Mouse (Mus musculus): Measurements from ENCODE around the gene Rps3. TPM values are rescaled to one million over a fixed set of nuclear protein-coding genes. Genes with fewer than 3 reads are reported as not detected.
A peak's percentile ranks its signal among the peaks of the same experiment; 100 is the strongest.
"Not testable (repeated sequence)": the region's sequence is repeated elsewhere in the genome, so short reads cannot be mapped to it uniquely, and the experiment has no call there.

Gene Rps3
- polyA plus RNA-seq, 1 experiment from 2014 or later: 862 TPM

DNA sequence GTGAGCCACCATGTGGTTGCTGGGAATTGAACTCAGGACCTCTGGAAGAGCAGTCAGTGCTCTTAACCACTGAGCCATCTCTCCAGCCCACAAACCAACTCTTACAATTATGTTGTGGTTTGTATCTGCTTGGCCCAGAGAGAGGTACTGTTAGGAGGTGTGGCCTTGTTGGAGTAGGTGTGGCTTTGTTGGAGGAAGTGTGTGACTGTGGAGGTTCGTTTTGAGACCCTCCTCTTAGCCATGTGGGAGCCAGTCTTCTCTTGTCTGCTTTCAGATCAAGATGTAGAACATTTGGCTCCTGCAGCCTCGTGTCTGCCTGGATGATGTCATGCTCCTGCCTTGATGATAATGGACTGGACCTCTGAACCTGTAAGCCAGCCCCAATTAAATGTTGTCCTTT lies 24.6 kb upstream of the Rps3 start:
- not testable (repeated sequence) for H3K4me1 ChIP-seq; H3K4me3 ChIP-seq; H3K36me3 ChIP-seq; H3K4me2 ChIP-seq; H3K9ac ChIP-seq; H3K27ac ChIP-seq; ATAC-seq (ENCODE audit: insufficient number of reproducible peaks, insufficient read depth, low FRiP score, low TSS enrichment, low read depth); H3K9me3 ChIP-seq; H3K27me3 ChIP-seq
- 30% methylated on average over 2 of the region's 2 CpGs for WGBS

DNA sequence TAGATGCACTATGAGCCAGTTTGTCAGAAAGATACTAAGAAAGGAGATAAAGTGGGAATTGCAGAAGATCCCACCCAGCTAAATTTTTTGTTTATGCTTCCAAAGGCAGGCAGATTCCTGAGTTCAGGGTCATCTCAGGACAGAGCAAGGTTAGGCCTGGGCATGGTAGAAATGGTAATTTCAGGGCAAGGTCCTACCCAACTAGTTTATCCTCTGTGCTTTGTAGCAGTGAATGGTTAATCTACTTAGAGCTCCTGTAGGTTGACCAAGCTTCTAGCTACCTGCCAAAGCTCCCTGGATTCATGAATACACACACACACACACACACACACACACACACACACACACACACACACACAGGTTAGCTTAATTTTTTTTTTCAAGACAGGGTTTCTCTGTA lies 21.0 kb upstream of the Rps3 start:
- no peaks in the 10 kb centered on the region for H3K4me1 ChIP-seq
- H3K4me2 ChIP-seq: no peak overlapping the region
- no peaks in the 10 kb centered on the region for H3K9me3 ChIP-seq
- ATAC-seq (ENCODE audit: insufficient number of reproducible peaks, insufficient read depth, low FRiP score, low TSS enrichment, low read depth): no peak
- no peak overlapping the region for H3K27ac ChIP-seq
- no peaks in the 10 kb centered on the region for H3K36me3 ChIP-seq
- H3K27me3 ChIP-seq: no peaks in the 10 kb centered on the region; the same call in 1 of the 2 replicates
- H3K9ac ChIP-seq: no peak overlapping the region
- no peak overlapping the region for H3K4me3 ChIP-seq

DNA sequence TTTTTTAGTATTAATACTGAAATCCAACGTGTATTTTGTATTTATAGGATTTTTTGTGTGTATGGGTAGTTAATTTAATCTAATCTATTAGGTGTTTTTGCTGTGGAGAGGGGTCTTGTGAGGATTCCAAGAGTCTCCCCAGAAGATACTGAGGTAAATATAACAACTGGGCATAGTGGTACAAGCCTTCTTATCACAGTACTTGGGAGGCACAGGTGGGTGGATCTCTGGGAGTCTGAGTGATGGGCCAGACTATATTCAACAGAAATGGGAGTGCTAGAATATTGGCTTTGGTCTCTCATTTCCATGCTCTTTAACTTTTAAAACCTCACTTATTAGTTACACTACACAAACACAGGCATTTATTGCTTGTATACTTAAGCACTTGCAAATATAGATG lies 17.6 kb upstream of the Rps3 start:
- no peak for ATAC-seq (ENCODE audit: insufficient number of reproducible peaks, insufficient read depth, low FRiP score, low TSS enrichment, low read depth)
- Histone ChIP-seq H3K36me3 (no peaks in the 10 kb centered on the region), H3K4me2 (no peak overlapping the region), H3K9me3 (no peaks in the 10 kb centered on the region), H3K4me1 (no peaks in the 10 kb centered on the region), H3K4me3 (no peak overlapping the region), H3K9ac (no peak overlapping the region), H3K27me3 (no peaks in the 10 kb centered on the region), H3K27ac (no peak overlapping the region)
- 42% methylated on average over 1 of the region's 1 CpGs for whole genome bisulfite sequencing

DNA sequence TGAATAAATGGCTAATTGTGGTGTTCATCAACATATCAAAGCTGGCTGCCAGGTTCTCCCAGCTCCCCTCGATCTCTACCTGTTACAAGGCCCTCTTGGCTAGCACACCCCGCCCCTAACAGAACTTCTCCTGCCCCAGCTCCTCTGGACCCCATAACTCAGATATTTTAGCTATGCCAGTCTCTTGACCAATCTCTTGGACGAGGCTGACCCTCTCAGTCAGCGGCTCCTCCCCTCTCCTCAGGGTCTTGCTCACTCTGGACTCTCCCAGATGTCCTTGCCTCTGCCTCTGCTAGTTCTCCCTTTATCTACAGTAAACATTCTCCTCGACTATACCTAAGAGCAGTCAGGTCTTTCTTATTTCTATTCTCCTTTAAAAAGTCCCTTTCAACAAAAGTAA lies 17.1 kb upstream of the Rps3 start:
- no peak for ATAC-seq (ENCODE audit: insufficient number of reproducible peaks, insufficient read depth, low FRiP score, low TSS enrichment, low read depth)
- Histone ChIP-seq H3K4me2 (no peak overlapping the region), H3K27ac (no peak overlapping the region), H3K9me3 (no peaks in the 10 kb centered on the region), H3K4me3 (no peak overlapping the region), H3K27me3 (no peaks in the 10 kb centered on the region), H3K4me1 (no peaks in the 10 kb centered on the region), H3K9ac (no peak overlapping the region), H3K36me3 (no peaks in the 10 kb centered on the region)
- WGBS: 25% methylated on average over 5 of the region's 5 CpGs

DNA sequence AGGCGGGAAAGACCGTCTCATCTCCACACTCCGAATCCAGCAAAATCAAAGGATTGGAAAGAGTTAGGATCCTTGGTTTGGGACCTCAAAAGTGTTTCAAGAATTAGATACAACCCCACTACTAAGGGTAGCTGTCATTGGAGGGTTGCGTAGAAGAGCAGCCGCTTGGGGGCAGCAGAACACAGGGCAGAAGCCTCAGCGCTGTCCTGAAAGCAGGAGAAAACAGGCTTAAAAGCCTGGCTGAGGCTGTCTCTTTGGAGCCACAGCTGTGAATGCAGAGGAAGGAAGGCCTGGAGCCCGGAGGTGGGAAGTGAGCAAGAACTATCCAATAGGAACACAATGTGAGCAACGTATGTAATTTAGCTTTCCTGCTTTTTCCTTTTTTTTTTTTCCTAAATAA lies 16.7 kb upstream of the Rps3 start:
- Histone ChIP-seq H3K9me3 (no peaks in the 10 kb centered on the region), H3K27me3 (no peaks in the 10 kb centered on the region), H3K27ac (no peak overlapping the region), H3K4me3 (no peak overlapping the region), H3K4me1 (no peaks in the 10 kb centered on the region), H3K36me3 (no peaks in the 10 kb centered on the region), H3K9ac (no peak overlapping the region), H3K4me2 (no peak overlapping the region)
- no peak for ATAC-seq (ENCODE audit: insufficient number of reproducible peaks, insufficient read depth, low FRiP score, low TSS enrichment, low read depth)
- WGBS: 2% methylated on average over 8 of the region's 8 CpGs

DNA sequence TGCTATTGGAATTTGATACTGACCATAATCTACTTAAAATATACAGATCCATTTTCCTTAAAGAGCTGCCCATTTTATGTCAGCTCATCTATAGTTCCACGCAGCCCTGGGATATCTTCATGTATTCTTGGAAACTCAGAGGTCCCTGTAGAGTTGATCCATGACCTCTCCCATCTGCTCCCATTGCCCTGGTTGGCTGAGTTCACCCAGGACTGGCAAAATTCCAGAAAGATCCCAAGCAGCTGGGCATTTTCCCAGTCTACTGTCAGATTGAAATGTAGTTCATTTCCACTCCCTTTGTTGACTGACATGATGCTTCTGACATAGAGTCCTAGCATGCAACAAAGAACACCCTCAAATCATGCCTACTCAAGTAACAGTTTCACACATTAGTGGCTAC lies 15.6 kb upstream of the Rps3 start:
- Histone ChIP-seq H3K9me3 (no peaks in the 10 kb centered on the region), H3K36me3 (no peaks in the 10 kb centered on the region), H3K9ac (no peak overlapping the region), H3K4me3 (no peak overlapping the region), H3K27ac (no peak overlapping the region), H3K27me3 (no peaks in the 10 kb centered on the region), H3K4me2 (no peak overlapping the region), H3K4me1 (no peaks in the 10 kb centered on the region)
- no peak for ATAC-seq (ENCODE audit: insufficient number of reproducible peaks, insufficient read depth, low FRiP score, low TSS enrichment, low read depth)
- WGBS: 70% methylated on average over 1 of the region's 1 CpGs

DNA sequence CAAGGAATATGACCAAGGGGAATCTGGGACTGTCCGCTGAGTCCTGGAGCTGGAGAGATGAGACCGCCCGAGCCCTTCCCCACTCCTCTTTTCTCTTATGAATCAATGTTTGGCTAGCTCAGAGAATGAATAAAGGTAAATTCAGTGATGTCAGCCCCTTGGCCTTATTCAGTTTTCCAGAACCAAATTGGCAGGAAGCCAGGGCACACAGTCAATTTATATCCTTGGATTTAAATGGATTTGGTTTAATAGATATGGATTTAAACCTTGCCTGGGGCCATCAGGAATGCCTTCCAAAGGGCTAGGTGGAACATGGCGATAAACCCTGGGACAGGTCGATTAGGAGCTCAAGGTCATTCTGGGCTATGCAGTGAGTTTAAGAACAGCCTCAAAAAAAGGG lies 6.2 kb upstream of the Rps3 start:
- ATAC-seq (ENCODE audit: insufficient number of reproducible peaks, insufficient read depth, low FRiP score, low TSS enrichment, low read depth): no peak
- Histone ChIP-seq H3K9me3 (no peaks in the 10 kb centered on the region), H3K4me1 (no peaks in the 10 kb centered on the region)

DNA sequence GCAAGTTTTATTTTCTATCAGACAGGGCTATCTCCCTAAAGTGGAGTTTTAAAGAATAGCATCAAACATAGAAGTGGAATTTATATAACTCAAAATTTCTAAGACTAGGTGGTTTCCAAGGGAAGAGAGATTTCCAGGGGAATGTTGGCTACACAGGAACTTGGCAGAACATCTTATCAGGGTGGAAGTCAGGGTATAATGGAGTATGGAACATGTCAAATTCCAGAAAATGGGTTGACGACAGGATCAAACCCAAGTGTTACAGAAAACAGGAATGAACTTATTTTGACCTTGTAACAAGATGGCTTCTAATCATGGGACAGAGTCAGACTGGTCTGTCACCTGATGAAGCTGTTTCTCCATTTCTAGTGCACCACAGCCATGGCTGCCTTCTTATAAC lies 1.1 kb upstream of the Rps3 start:
- Histone ChIP-seq H3K27ac (no peak overlapping the region), H3K4me1 (peaks cover 28% of the 10 kb centered on the region), H3K4me2 (no peak overlapping the region), H3K4me3 (no peak overlapping the region), H3K36me3 (peaks cover 29% of the 10 kb centered on the region), H3K9ac (no peak overlapping the region), H3K27me3 (peaks cover 8% of the 10 kb centered on the region; the same call in 1 of the 2 replicates), H3K9me3 (no peaks in the 10 kb centered on the region)
- ATAC-seq (ENCODE audit: insufficient number of reproducible peaks, insufficient read depth, low FRiP score, low TSS enrichment, low read depth): no peak
- WGBS: 93% methylated on average over 1 of the region's 1 CpGs

More for the DNA sequence above, 6.2 kb upstream of the Rps3 start:
- no peaks in the 10 kb centered on the region for H3K36me3 ChIP-seq
- no peak overlapping the region for H3K4me3 ChIP-seq
- H3K9ac ChIP-seq: no peak overlapping the region
- WGBS: 76% methylated on average over 5 of the region's 5 CpGs
- no peak overlapping the region for H3K4me2 ChIP-seq
- H3K27ac ChIP-seq: no peak overlapping the region
- H3K27me3 ChIP-seq: peaks cover 8% of the 10 kb centered on the region; the same call in 1 of the 2 replicates

DNA sequence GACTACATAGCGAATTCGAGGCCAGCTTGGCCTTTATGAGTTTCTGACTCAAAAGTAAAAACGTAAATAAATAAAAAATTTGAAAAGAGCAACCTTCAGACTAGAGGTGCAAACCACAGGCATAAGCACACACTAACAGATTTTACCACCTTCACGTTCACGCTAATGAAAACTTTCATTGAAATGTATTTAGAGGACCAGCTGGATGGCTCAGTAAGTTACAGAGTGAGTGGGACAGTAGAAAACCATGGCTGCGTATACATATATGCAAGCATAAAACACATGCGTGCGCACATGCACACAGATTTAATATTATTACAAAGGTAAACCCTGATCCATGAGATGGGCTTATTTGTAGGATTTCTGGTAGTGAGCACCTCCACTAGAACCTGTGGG lies 384 bp upstream of the Rps3 start:
- Histone ChIP-seq H3K27me3 (peaks cover 8% of the 10 kb centered on the region; the same call in 1 of the 2 replicates), H3K36me3 (peaks cover 36% of the 10 kb centered on the region), H3K4me2 (peak overlapping the region; percentile 58), H3K27ac (no peak overlapping the region), H3K9me3 (no peaks in the 10 kb centered on the region), H3K4me3 (peak overlapping the region; percentile 93), H3K9ac (0 out of 2 replicates have a peak overlapping the region, but pooled peaks have one; percentile 99), H3K4me1 (peaks cover 32% of the 10 kb centered on the region)
- ATAC-seq (ENCODE audit: insufficient number of reproducible peaks, insufficient read depth, low FRiP score, low TSS enrichment, low read depth): no peak
- WGBS: 45% methylated on average over 8 of the region's 8 CpGs

DNA sequence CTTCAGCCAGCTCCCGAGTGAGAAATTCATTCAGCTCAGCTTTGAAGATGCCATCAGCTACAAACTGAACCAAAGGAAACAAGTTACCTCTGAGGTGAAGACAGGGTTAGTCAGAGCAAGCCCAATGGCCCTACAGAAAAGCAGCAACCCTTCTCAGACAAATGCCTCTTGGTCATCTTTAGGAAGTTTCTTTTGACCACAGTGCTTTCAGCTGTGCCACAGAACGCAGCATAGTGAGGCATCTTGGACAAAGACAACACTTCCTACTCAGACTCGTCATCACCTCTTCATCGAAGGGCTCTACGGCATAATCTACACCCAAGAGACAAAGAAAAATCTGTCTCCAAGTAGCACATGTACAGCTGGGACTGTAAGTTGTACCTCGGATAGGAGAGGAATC lies 901 bp downstream of the Rps3 start:
- Histone ChIP-seq H3K4me1 (peaks cover 32% of the 10 kb centered on the region), H3K4me3 (peak overlapping the region; percentile 93), H3K4me2 (peak overlapping the region; percentile 93), H3K9me3 (no peaks in the 10 kb centered on the region), H3K27ac (peak overlapping the region; percentile 89; the same call in 1 of the 2 replicates), H3K9ac (peak overlapping the region; percentile 99), H3K36me3 (peaks cover 49% of the 10 kb centered on the region), H3K27me3 (peaks cover 8% of the 10 kb centered on the region; the same call in 1 of the 2 replicates)
- WGBS: 2% methylated on average over 6 of the region's 6 CpGs
- no peak for ATAC-seq (ENCODE audit: insufficient number of reproducible peaks, insufficient read depth, low FRiP score, low TSS enrichment, low read depth)

DNA sequence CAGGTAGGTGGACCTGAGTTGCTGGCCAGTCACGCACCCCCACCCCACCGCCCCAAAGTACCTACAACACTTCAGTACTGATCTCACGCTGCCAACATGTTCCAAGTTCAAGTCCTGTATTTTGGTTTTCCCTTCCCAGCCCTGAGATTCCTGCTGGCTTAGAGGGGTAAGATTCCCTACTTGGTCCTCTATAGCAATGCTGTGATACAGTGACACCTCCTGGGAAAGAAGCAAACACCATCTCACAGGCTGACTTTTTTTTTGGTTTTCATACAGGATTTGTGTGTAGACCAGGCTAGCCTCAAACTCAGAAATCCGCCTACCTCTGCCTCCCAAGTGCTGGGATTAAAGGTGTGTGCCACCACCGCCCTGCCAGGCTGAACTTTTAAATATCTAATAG lies 6.3 kb downstream of the Rps3 start:
- H3K27ac ChIP-seq: no peak overlapping the region
- H3K9ac ChIP-seq: no peak overlapping the region
- 86% methylated on average over 5 of the region's 5 CpGs for WGBS
- H3K4me1 ChIP-seq: peaks cover 25% of the 10 kb centered on the region
- H3K27me3 ChIP-seq: no peaks in the 10 kb centered on the region
- H3K4me3 ChIP-seq: no peak overlapping the region
- no peak for ATAC-seq (ENCODE audit: insufficient number of reproducible peaks, insufficient read depth, low FRiP score, low TSS enrichment, low read depth)
- no peaks in the 10 kb centered on the region for H3K9me3 ChIP-seq
- peaks cover 96% of the 10 kb centered on the region for H3K36me3 ChIP-seq
- H3K4me2 ChIP-seq: no peak overlapping the region

DNA sequence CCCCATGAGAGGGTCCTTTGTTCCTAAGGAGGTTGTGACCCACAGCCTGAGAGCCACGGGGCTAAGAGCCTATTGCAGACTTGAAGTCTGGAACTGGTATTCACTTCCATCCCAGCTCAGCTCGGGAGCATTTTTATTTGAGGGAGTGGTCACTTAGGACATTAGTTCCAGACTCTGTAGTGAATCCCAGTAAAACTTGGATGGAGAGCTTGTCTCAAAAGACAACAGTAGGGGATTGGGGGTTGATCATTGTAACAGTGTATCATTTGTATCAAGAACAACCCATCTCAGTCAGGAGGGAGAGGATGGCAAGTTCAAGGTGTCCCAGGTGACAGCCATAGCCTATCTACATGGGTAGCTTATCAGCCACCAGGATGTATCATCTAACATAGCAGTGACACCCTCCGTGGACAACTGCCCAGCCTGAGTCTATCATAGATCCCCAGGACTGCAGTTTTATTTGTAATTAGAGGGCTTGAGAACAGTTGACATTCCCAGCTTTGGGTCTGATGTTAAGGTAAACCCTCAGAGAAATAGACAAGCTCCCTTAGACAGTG lies 6.9 kb downstream of the Rps3 start:
- Histone ChIP-seq H3K4me1 (peaks cover 20% of the 10 kb centered on the region), H3K36me3 (peaks cover 96% of the 10 kb centered on the region), H3K27ac (no peak overlapping the region), H3K9me3 (no peaks in the 10 kb centered on the region), H3K9ac (no peak overlapping the region), H3K4me2 (no peak overlapping the region), H3K4me3 (no peak overlapping the region), H3K27me3 (no peaks in the 10 kb centered on the region)
- ATAC-seq (ENCODE audit: insufficient number of reproducible peaks, insufficient read depth, low FRiP score, low TSS enrichment, low read depth): no peak
- WGBS: 26% methylated on average over 3 of the region's 3 CpGs

DNA sequence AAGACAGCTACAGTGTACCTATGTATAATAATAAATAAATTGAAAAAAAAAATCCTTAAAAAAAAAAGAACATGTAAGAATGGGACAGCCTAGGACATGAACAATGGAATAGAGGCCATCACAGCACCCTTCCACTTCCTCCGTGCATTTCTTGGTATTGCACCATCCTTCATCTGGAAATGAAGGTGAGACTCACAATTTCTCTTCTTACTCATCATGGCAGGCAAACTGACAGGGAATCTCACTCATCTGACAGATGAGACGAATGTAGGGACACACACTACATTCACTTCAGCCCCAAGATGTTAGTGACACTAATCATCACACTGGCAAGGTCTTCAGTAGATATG lies 8.0 kb downstream of the Rps3 start:
- WGBS: 78% methylated on average over 2 of the region's 2 CpGs
- ATAC-seq (ENCODE audit: insufficient number of reproducible peaks, insufficient read depth, low FRiP score, low TSS enrichment, low read depth): no peak

More for the DNA sequence above, 8.0 kb downstream of the Rps3 start:
- peaks cover 89% of the 10 kb centered on the region for H3K36me3 ChIP-seq
- H3K9ac ChIP-seq: no peak overlapping the region
- H3K4me2 ChIP-seq: no peak overlapping the region
- peaks cover 9% of the 10 kb centered on the region for H3K4me1 ChIP-seq
- no peaks in the 10 kb centered on the region for H3K27me3 ChIP-seq
- no peak overlapping the region for H3K4me3 ChIP-seq
- no peak overlapping the region for H3K27ac ChIP-seq
- H3K9me3 ChIP-seq: no peaks in the 10 kb centered on the region
